Mouse (Mus musculus) stomach, embryonic 14.5 days (tissue): ENCODE data around the gene Pla2g4b. TPM values are rescaled to one million over a fixed set of nuclear protein-coding genes. Genes with fewer than 3 reads are reported as not detected.

Experiments used
- ATAC-seq: fragments of 200-750 bp; cut with Nextera tagmentation; 2 replicates; pipeline ENCODE4 v1.8.0; 2017; ENCODE audit warnings: low read depth, moderate TSS enrichment; ENCODE audit not compliant: insufficient number of reproducible peaks, insufficient read depth, low FRiP score
- H3K27ac ChIP-seq: fragments of 300-500 bp; sonication (generic); 2 replicates; pipeline ENCODE4 v1.5.1; 2014; ENCODE audit warnings: mild to moderate bottlenecking, low read length, moderate library complexity, mixed read lengths
- H3K27me3 ChIP-seq: fragments of 300-500 bp; sonication (generic); 2 replicates; pipeline ENCODE4 v1.6.1; 2014; ENCODE audit warnings: low read length, control low read depth, mixed read lengths; ENCODE audit not compliant: control insufficient read depth, insufficient read depth
- H3K36me3 ChIP-seq: fragments of 300-500 bp; sonication (generic); 2 replicates; pipeline ENCODE4 v1.6.1; 2014; ENCODE audit warnings: mild to moderate bottlenecking, control low read depth, low read length, moderate library complexity, mixed read lengths; ENCODE audit not compliant: control insufficient read depth, insufficient read depth
- H3K4me1 ChIP-seq: fragments of 300-500 bp; sonication (generic); 2 replicates; pipeline ENCODE4 v1.6.1; 2014; ENCODE audit warnings: low read length, control low read depth, mixed read lengths; ENCODE audit not compliant: control insufficient read depth, insufficient read depth
- H3K4me2 ChIP-seq: fragments of 300-500 bp; sonication (generic); replicated peaks from 2 replicates; pipeline ENCODE4 v1.6.1; 2014; ENCODE audit warnings: low read depth, low read length, control low read depth
- H3K4me3 ChIP-seq: fragments of 300-500 bp; sonication (generic); 2 replicates; pipeline ENCODE4 v1.5.1; 2014; ENCODE audit warnings: low read depth, low read length, control low read depth
- H3K9ac ChIP-seq: fragments of 300-500 bp; sonication (generic); replicated peaks from 2 replicates; pipeline ENCODE4 v1.6.1; 2014; ENCODE audit warnings: low read depth, mild to moderate bottlenecking, control low read depth, low read length, moderate library complexity, mixed read lengths
- H3K9me3 ChIP-seq: fragments of 300-500 bp; sonication (generic); 2 replicates; pipeline ENCODE4 v1.6.1; 2016; ENCODE audit warnings: low read depth, low read length, control low read depth; ENCODE audit not compliant: control insufficient read depth
- WGBS: fragments of 180-500 bp; shearing (Covaris S2); extraction: QIAGEN DNeasy Blood & Tissue Kit; methylation state at CpG from one replicate; pipeline ENCODE4 v1.1.7; 2014; 5-methylcytosine and 5-hydroxymethylcytosine counted together
- polyA plus RNA-seq: library from polyadenylated mRNA; unstranded; fragments of >200 nt; fragmentation: Nextera tagmentation; extraction: Ambion mirVana; gene quantifications from 2 replicates; pipeline ENCODE4 v1.2.1, GENCODE M21; 2014

Gene Pla2g4b
- polyA plus RNA-seq, 1 experiment from 2014 or later = 1.6 TPM

- no peak overlapping the region for H3K9ac ChIP-seq
- WGBS = 74% methylated on average over 9 of the region's 9 CpGs
- no peak for ATAC-seq
- H3K4me2 ChIP-seq = no peak overlapping the region
- H3K9me3 ChIP-seq = no peaks in the 10 kb centered on the region
- H3K27ac ChIP-seq = no peak overlapping the region
- no peaks in the 10 kb centered on the region for H3K27me3 ChIP-seq
- H3K4me3 ChIP-seq = no peak overlapping the region
- H3K4me1 ChIP-seq = no peaks in the 10 kb centered on the region
- no peaks in the 10 kb centered on the region for H3K36me3 ChIP-seq
Measured at GRCm38 (mm10) chr2:120060651-120061050, 27.4 kb downstream of the Pla2g4b start.

DNA sequence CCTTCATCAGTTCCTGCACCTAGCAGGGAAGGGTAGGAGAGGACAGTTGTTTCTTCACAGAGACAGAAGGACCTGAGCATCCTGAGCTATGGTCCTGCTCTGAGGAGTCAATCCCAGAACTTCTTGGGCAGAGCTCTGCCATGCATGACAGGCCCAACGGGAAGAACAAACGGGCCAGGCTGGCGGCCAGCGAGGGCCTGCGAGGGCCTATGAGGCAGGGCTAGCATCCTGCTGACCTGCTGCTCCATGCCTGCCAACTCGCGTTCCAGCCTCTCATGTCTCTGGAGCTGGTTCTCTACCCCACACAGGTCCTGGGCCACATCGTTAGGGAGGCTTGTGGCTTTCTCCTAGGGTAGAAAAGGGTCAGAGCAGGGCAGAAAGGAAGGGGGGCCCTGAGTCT, 29.0 kb downstream of the Pla2g4b start:
- H3K4me3 ChIP-seq = no peak overlapping the region
- 91% methylated on average over 8 of the region's 8 CpGs for WGBS
- no peaks in the 10 kb centered on the region for H3K4me1 ChIP-seq
- H3K9ac ChIP-seq = no peak overlapping the region
- no peak overlapping the region for H3K4me2 ChIP-seq
- H3K27me3 ChIP-seq = no peaks in the 10 kb centered on the region
- no peak for ATAC-seq
- H3K36me3 ChIP-seq = no peaks in the 10 kb centered on the region
- H3K27ac ChIP-seq = no peak overlapping the region
- H3K9me3 ChIP-seq = no peaks in the 10 kb centered on the region

GRCm38 (mm10) chr2:120064639-120065038, 31.4 kb downstream of the Pla2g4b start:
- 80% methylated on average over 6 of the region's 6 CpGs for WGBS
- H3K4me3 ChIP-seq = no peak overlapping the region
- H3K36me3 ChIP-seq = no peaks in the 10 kb centered on the region
- no peaks in the 10 kb centered on the region for H3K9me3 ChIP-seq
- no peaks in the 10 kb centered on the region for H3K27me3 ChIP-seq
- no peak for ATAC-seq
- H3K4me1 ChIP-seq = no peaks in the 10 kb centered on the region
- H3K9ac ChIP-seq = no peak overlapping the region
- no peak overlapping the region for H3K4me2 ChIP-seq
- no peak overlapping the region for H3K27ac ChIP-seq

- Histone ChIP-seq H3K36me3 (no peaks in the 10 kb centered on the region), H3K4me3 (no peak overlapping the region), H3K4me2 (no peak overlapping the region), H3K27ac (no peak overlapping the region), H3K27me3 (no peaks in the 10 kb centered on the region), H3K9me3 (no peaks in the 10 kb centered on the region), H3K9ac (no peak overlapping the region), H3K4me1 (no peaks in the 10 kb centered on the region)
- ATAC-seq = no peak
- 91% methylated on average over 10 of the region's 10 CpGs for WGBS
Measured at GRCm38 (mm10) chr2:120065243-120065642, 32.0 kb downstream of the Pla2g4b start.

DNA sequence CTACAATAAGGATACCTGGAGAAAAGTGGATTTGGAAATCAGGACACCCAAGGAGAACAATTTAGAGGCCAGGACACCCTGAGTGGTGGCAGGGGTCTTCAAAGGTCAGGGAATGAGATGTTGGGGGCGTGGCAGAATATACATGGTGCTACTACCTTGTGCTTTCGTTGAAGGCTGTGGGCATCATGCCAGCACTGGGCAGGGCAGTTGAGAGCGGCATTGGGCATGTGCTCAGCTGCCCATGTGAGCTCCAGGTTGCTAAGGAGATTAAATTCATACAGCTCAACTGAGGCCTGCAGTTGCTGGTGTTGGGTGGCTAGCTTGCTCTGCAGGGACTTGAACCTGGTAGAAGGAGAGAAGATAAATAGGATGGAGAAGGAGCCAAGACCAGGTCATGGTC, 33.0 kb downstream of the Pla2g4b start:
- WGBS = 81% methylated on average over 3 of the region's 3 CpGs
- ATAC-seq = no peak

GRCm38 (mm10) chr2:120068555-120069465, 35.6 kb downstream of the Pla2g4b start:
- Histone ChIP-seq H3K9ac (no peak overlapping the region), H3K4me3 (no peak overlapping the region), H3K27ac (no peak overlapping the region), H3K4me1 (no peaks in the 10 kb centered on the region), H3K36me3 (no peaks in the 10 kb centered on the region), H3K4me2 (no peak overlapping the region), H3K9me3 (no peaks in the 10 kb centered on the region), H3K27me3 (no peaks in the 10 kb centered on the region)
- 41% methylated on average over 16 of the region's 16 CpGs for WGBS
- ATAC-seq = no peak; the same call in 1 of the 2 replicates

More for the DNA sequence above, 33.0 kb downstream of the Pla2g4b start:
- H3K4me3 ChIP-seq = no peak overlapping the region
- no peaks in the 10 kb centered on the region for H3K9me3 ChIP-seq
- H3K9ac ChIP-seq = no peak overlapping the region
- H3K36me3 ChIP-seq = no peaks in the 10 kb centered on the region
- H3K27ac ChIP-seq = no peak overlapping the region
- no peaks in the 10 kb centered on the region for H3K27me3 ChIP-seq
- no peak overlapping the region for H3K4me2 ChIP-seq
- no peaks in the 10 kb centered on the region for H3K4me1 ChIP-seq

- no peaks in the 10 kb centered on the region for H3K27me3 ChIP-seq
- no peak overlapping the region for H3K27ac ChIP-seq
- no peak overlapping the region for H3K9ac ChIP-seq
- H3K4me2 ChIP-seq = no peak overlapping the region
- no peak for ATAC-seq
- H3K36me3 ChIP-seq = no peaks in the 10 kb centered on the region
- no peaks in the 10 kb centered on the region for H3K9me3 ChIP-seq
- H3K4me1 ChIP-seq = no peaks in the 10 kb centered on the region
- H3K4me3 ChIP-seq = no peak overlapping the region
- 70% methylated on average over 8 of the region's 8 CpGs for WGBS
Measured at GRCm38 (mm10) chr2:120069466-120069990, 36.3 kb downstream of the Pla2g4b start.

GRCm38 (mm10) chr2:120074096-120074495, 40.9 kb downstream of the Pla2g4b start:
- Histone ChIP-seq H3K27ac (no peak overlapping the region), H3K36me3 (no peaks in the 10 kb centered on the region), H3K4me3 (no peak overlapping the region), H3K4me1 (0 out of 2 replicates have a peak, but pooled peaks cover 4% of the 10 kb centered on the region), H3K9ac (no peak overlapping the region), H3K4me2 (no peak overlapping the region), H3K9me3 (no peaks in the 10 kb centered on the region), H3K27me3 (no peaks in the 10 kb centered on the region)
- WGBS = 77% methylated on average over 4 of the region's 4 CpGs
- ATAC-seq = no peak
